Mouse (Mus musculus) midbrain, embryonic 11.5 days (tissue): ENCODE data around the gene Atp5g2. TPM values are rescaled to one million over a fixed set of nuclear protein-coding genes. Genes with fewer than 3 reads are reported as not detected.
"Not testable (repeated sequence)": the region's sequence is repeated elsewhere in the genome, so short reads cannot be mapped to it uniquely, and the experiment has no call there.

Experiments
- ATAC-seq: fragments of 200-750 bp; cut with Nextera tagmentation; 2 replicates; pipeline ENCODE4 v1.8.0; 2017; ENCODE audit warnings: moderate TSS enrichment, moderate library complexity; ENCODE audit not compliant: low FRiP score
- DNase-seq: peaks from one replicate; pipeline ENCODE4 v3.0.0; 2015; ENCODE audit warnings: low spot score; ENCODE audit errors: missing footprints
- H3K27ac ChIP-seq: fragments of 300-500 bp; sonication (generic); 2 replicates; pipeline ENCODE4 v1.5.1; 2014; ENCODE audit warnings: low read depth, low read length
- H3K27me3 ChIP-seq: fragments of 300-500 bp; sonication (generic); 2 replicates; pipeline ENCODE4 v1.6.1; 2014; ENCODE audit warnings: mild to moderate bottlenecking, low read length, moderate library complexity, mixed read lengths; ENCODE audit not compliant: control insufficient read depth, insufficient read depth
- H3K36me3 ChIP-seq: fragments of 300-500 bp; sonication (generic); 2 replicates; pipeline ENCODE4 v1.6.1; 2014; ENCODE audit warnings: mild to moderate bottlenecking, low read length, moderate library complexity, mixed read lengths; ENCODE audit not compliant: control insufficient read depth, insufficient read depth
- H3K4me1 ChIP-seq: fragments of 300-500 bp; sonication (generic); 2 replicates; pipeline ENCODE4 v1.6.1; 2014; ENCODE audit warnings: low read length; ENCODE audit not compliant: control insufficient read depth, insufficient read depth
- H3K4me2 ChIP-seq: fragments of 300-500 bp; sonication (generic); 2 replicates; pipeline ENCODE4 v1.6.1; 2014; ENCODE audit warnings: mild to moderate bottlenecking, moderate library complexity
- H3K4me3 ChIP-seq: fragments of 300-500 bp; sonication (generic); 2 replicates; pipeline ENCODE4 v1.5.1; 2014; ENCODE audit warnings: low read depth, low read length
- H3K9ac ChIP-seq: fragments of 300-500 bp; sonication (generic); 2 replicates; pipeline ENCODE4 v1.6.1; 2014; ENCODE audit warnings: low read length
- H3K9me3 ChIP-seq: fragments of 300-500 bp; sonication (generic); 2 replicates; pipeline ENCODE4 v1.6.1; 2016; ENCODE audit warnings: low read length; ENCODE audit not compliant: control insufficient read depth
- WGBS: fragments of 180-500 bp; shearing (Covaris S2); extraction: QIAGEN DNeasy Blood & Tissue Kit; methylation state at CpG from one replicate; pipeline ENCODE4 v1.1.7; 2014; 5-methylcytosine and 5-hydroxymethylcytosine counted together
- polyA plus RNA-seq: library from polyadenylated mRNA; unstranded; fragments of >200 nt; fragmentation: Nextera tagmentation; extraction: Ambion mirVana; gene quantifications from 2 replicates; pipeline ENCODE4 v1.2.1, GENCODE M21; 2014

Atp5g2 gene
- polyA plus RNA-seq, 1 experiment from 2014 or later: 67.4 TPM

- Histone ChIP-seq H3K4me1 (peaks cover 22% of the 10 kb centered on the region), H3K4me2 (peak overlapping the region; percentile 75), H3K9ac (peak overlapping the region; percentile 89), H3K4me3 (peak overlapping the region; percentile 32), H3K27ac (peak overlapping the region; percentile 96), H3K9me3 (no peaks in the 10 kb centered on the region), H3K36me3 (peaks cover 3% of the 10 kb centered on the region; the same call in 1 of the 2 replicates), H3K27me3 (no peaks in the 10 kb centered on the region)
- no peak for DNase-seq
- peak; percentile 78 for ATAC-seq
- WGBS: under 1% methylated on average over 34 of the region's 34 CpGs
Measured at GRCm38 (mm10) chr15:102671721-102672214, 384 bp downstream of the Atp5g2 start.

GRCm38 (mm10) chr15:102670767-102671575 lies 1.2 kb downstream of the Atp5g2 start:
- Histone ChIP-seq H3K27ac (peak overlapping the region; percentile 96), H3K36me3 (peaks cover 5% of the 10 kb centered on the region; the same call in 1 of the 2 replicates), H3K4me1 (peaks cover 22% of the 10 kb centered on the region), H3K9ac (peak overlapping the region; percentile 90), H3K4me3 (peak overlapping the region; percentile 64), H3K9me3 (no peaks in the 10 kb centered on the region), H3K27me3 (no peaks in the 10 kb centered on the region), H3K4me2 (peak overlapping the region; percentile 85)
- WGBS: under 1% methylated on average over 53 of the region's 53 CpGs
- ATAC-seq: peak; percentile 88
- peak; percentile 100 for DNase-seq

DNA sequence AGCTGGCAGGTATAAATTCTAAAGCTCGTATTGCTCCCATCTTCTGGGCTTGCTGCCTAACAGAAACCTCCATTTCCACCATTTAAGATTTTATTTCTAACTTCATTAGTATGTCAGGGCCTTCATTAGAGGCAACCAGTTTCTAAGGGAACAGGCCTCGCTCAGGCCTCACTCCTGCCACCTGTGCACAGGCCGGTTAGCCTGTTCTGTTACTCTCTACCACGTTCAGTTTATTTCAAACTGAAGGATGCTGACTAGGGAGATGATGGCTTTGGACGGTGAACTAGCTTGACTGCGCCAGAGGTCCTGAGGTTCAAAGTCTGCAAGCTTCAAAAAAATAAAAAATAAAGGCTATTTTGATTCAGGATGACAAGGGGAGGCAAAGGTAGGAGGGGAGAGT lies 1.9 kb downstream of the Atp5g2 start:
- no peak for ATAC-seq
- peak overlapping the region; percentile 96 for H3K27ac ChIP-seq
- WGBS: 14% methylated on average over 6 of the region's 6 CpGs
- peak overlapping the region; percentile 90 for H3K9ac ChIP-seq
- peak overlapping the region; percentile 85 for H3K4me2 ChIP-seq
- peaks cover 8% of the 10 kb centered on the region for H3K36me3 ChIP-seq
- peaks cover 22% of the 10 kb centered on the region for H3K4me1 ChIP-seq
- H3K27me3 ChIP-seq: no peaks in the 10 kb centered on the region
- no peak for DNase-seq
- peak overlapping the region; percentile 64 for H3K4me3 ChIP-seq
- no peaks in the 10 kb centered on the region for H3K9me3 ChIP-seq

DNA sequence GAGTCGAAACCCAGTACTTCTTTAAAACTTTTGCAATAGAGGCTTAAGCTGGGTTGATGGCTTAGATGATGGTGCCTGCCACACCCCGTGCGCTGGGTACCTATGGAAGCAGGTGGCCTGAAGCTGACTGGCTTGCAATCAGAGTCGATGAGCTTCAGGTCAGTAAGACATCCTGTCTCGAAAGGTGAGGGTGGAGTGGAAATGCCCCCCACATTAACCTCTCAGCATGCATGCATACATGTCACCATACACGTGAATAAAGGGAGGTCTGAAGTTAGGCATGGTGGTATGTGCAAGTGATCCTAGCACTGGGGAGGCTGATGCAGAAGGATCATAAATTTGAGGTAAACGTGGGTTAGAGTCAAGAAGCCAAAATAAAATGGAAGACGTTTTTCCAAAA lies 2.6 kb downstream of the Atp5g2 start:
- Histone ChIP-seq H3K4me1 (peaks cover 22% of the 10 kb centered on the region), H3K9ac (peak overlapping the region; percentile 37; the same call in 1 of the 2 replicates), H3K4me2 (peak overlapping the region; percentile 85), H3K9me3 (no peaks in the 10 kb centered on the region), H3K4me3 (no peak overlapping the region), H3K36me3 (peaks cover 10% of the 10 kb centered on the region), H3K27ac (no peak overlapping the region), H3K27me3 (no peaks in the 10 kb centered on the region)
- no peak for DNase-seq
- ATAC-seq: no peak
- WGBS: 87% methylated on average over 8 of the region's 8 CpGs

DNA sequence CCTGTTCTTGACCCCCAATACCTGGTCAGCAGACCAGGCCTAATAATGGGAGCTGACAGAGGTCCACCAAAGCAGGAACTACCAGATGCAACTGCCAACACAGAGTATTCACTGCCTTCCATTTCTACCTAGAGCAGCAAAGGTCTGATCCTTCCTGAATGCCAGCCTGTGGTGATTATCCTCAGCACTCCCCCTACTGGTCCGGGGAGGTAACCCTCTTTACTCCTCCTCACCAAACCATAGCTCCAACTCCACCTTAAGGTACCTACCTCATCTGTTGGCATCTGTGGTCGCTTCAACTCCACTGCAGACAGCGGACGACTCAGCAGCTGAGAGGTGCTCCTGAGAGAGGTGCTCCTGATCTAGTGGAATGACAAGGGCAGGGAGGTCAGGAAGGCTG lies 6.7 kb downstream of the Atp5g2 start:
- H3K4me1 ChIP-seq: peaks cover 5% of the 10 kb centered on the region; the same call in 1 of the 2 replicates
- no peak for ATAC-seq
- no peak overlapping the region for H3K4me2 ChIP-seq
- 60% methylated on average over 4 of the region's 4 CpGs for WGBS
- no peaks in the 10 kb centered on the region for H3K9me3 ChIP-seq
- H3K36me3 ChIP-seq: peaks cover 21% of the 10 kb centered on the region
- no peak overlapping the region for H3K9ac ChIP-seq
- H3K27ac ChIP-seq: no peak overlapping the region
- H3K27me3 ChIP-seq: no peaks in the 10 kb centered on the region
- peak; percentile 91 for DNase-seq
- no peak overlapping the region for H3K4me3 ChIP-seq

DNA sequence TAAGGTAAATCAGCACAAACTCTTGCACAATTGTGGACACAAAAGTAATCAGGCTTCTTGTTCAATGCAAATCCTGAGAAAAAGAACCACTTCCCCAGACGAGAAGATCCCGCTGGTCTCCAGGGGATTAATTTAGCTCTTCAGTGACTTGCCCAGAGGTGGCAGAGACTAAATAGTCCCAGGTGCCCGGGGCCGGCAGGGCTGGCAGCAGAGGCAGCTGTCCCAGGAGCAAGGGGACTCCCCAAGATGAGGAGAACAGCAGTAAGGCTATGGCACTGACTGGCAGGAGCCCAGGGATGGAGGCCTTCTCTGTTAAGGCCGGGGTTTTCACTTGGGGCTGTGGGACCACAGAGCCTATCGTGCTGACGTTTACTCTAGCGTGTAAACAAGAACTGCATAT lies 8.3 kb downstream of the Atp5g2 start:
- no peak for ATAC-seq
- Histone ChIP-seq H3K9ac (no peak overlapping the region), H3K36me3 (peaks cover 21% of the 10 kb centered on the region), H3K4me1 (no peaks in the 10 kb centered on the region), H3K9me3 (no peaks in the 10 kb centered on the region), H3K4me3 (no peak overlapping the region), H3K4me2 (no peak overlapping the region), H3K27ac (no peak overlapping the region), H3K27me3 (no peaks in the 10 kb centered on the region)
- 88% methylated on average over 8 of the region's 8 CpGs for WGBS
- DNase-seq: no peak

- not testable (repeated sequence) for H3K9me3 ChIP-seq, H3K9ac ChIP-seq, H3K4me3 ChIP-seq, H3K4me1 ChIP-seq, H3K27ac ChIP-seq, H3K4me2 ChIP-seq, DNase-seq, H3K27me3 ChIP-seq, ATAC-seq
- WGBS: no CpG with 5 or more reads among the region's 2 CpGs
- H3K36me3 ChIP-seq: peaks cover 21% of the 10 kb centered on the region
Measured at GRCm38 (mm10) chr15:102662601-102663000, 9.6 kb downstream of the Atp5g2 start.

- no peaks in the 10 kb centered on the region for H3K9me3 ChIP-seq
- H3K27ac ChIP-seq: no peak overlapping the region
- H3K4me1 ChIP-seq: no peaks in the 10 kb centered on the region
- peaks cover 4% of the 10 kb centered on the region; the same call in 1 of the 2 replicates for H3K36me3 ChIP-seq
- no peak overlapping the region for H3K4me2 ChIP-seq
- DNase-seq: peak; percentile 85
- no peak overlapping the region for H3K4me3 ChIP-seq
- no peak overlapping the region for H3K9ac ChIP-seq
- 82% methylated on average over 3 of the region's 3 CpGs for WGBS
- no peaks in the 10 kb centered on the region for H3K27me3 ChIP-seq
- no peak for ATAC-seq
Measured at GRCm38 (mm10) chr15:102657926-102658381, 14.2 kb downstream of the Atp5g2 start.

DNA sequence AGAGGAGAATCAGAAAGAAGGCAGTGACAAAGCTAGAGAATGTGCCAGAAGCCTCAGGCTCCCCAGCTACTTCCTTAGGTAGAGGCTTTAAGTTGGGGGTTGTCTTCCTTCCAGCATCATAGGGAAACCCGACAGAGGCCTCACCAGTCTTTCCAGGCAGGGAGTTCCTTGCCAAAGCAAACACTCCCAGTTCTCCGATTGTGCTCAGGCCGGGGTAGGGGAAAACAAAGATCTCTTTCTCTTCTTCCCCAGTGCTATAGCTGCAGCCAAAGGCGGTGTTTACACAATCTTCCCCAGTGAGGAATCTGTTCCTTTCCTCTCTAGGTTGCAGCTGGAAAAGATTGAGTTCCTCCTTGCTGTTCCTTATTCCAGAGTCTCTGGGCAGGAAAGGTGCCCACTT lies 15.5 kb downstream of the Atp5g2 start:
- H3K9me3 ChIP-seq: no peaks in the 10 kb centered on the region
- no peak overlapping the region for H3K9ac ChIP-seq
- H3K4me3 ChIP-seq: no peak overlapping the region
- H3K4me2 ChIP-seq: no peak overlapping the region
- no peaks in the 10 kb centered on the region for H3K27me3 ChIP-seq
- 25% methylated on average over 4 of the region's 4 CpGs for WGBS
- no peaks in the 10 kb centered on the region for H3K36me3 ChIP-seq
- ATAC-seq (no peak), DNase-seq (no peak)
- no peaks in the 10 kb centered on the region for H3K4me1 ChIP-seq
- no peak overlapping the region for H3K27ac ChIP-seq
